Mouse (Mus musculus) embryonic facial prominence, embryonic 11.5 days (tissue): ENCODE data around the gene Nmrk1. TPM values are rescaled to one million over a fixed set of nuclear protein-coding genes. Genes with fewer than 3 reads are reported as not detected.
A peak's percentile ranks its signal among the peaks of the same experiment; 100 is the strongest.
"Not testable (repeated sequence)": the region's sequence is repeated elsewhere in the genome, so short reads cannot be mapped to it uniquely, and the experiment has no call there.

Source experiments
- ATAC-seq: fragments of 200-750 bp; cut with Nextera tagmentation; replicated peaks from 2 replicates; pipeline ENCODE4 v1.8.0; 2017; ENCODE audit warnings: low read depth; ENCODE audit not compliant: insufficient number of reproducible peaks, low FRiP score, low TSS enrichment
- DNase-seq: peaks from one replicate; pipeline ENCODE4 v3.0.0-alpha.2; 2015; ENCODE audit warnings: low spot score
- H3K27ac ChIP-seq: fragments of 300-500 bp; sonication (generic); replicated peaks from 2 replicates; pipeline ENCODE4 v1.5.1; 2014; ENCODE audit warnings: mild to moderate bottlenecking, low read depth, low read length, control low read depth
- H3K27me3 ChIP-seq: fragments of 300-500 bp; sonication (generic); 2 replicates; pipeline ENCODE4 v1.6.1; 2014; ENCODE audit warnings: mild to moderate bottlenecking, low read length, moderate library complexity, mixed read lengths; ENCODE audit not compliant: control insufficient read depth, insufficient read depth
- H3K36me3 ChIP-seq: fragments of 300-500 bp; sonication (generic); replicated peaks from 2 replicates; pipeline ENCODE4 v1.6.1; 2014; ENCODE audit warnings: low read depth, mild to moderate bottlenecking, low read length, moderate library complexity, mixed read lengths; ENCODE audit not compliant: control insufficient read depth, insufficient read depth
- H3K4me1 ChIP-seq: fragments of 300-500 bp; sonication (generic); 2 replicates; pipeline ENCODE4 v1.6.1; 2014; ENCODE audit warnings: low read length, mixed read lengths; ENCODE audit not compliant: control insufficient read depth, insufficient read depth
- H3K4me2 ChIP-seq: fragments of 300-500 bp; sonication (generic); 2 replicates; pipeline ENCODE4 v1.6.1; 2014; ENCODE audit warnings: low read depth, mild to moderate bottlenecking, control low read depth, low read length, moderate library complexity
- H3K4me3 ChIP-seq: fragments of 300-500 bp; sonication (generic); 2 replicates; pipeline ENCODE4 v1.5.1; 2014; ENCODE audit warnings: low read depth, low read length, control low read depth
- H3K9ac ChIP-seq: fragments of 300-500 bp; sonication (generic); replicated peaks from 2 replicates; pipeline ENCODE4 v1.6.1; 2014; ENCODE audit warnings: mild to moderate bottlenecking, control low read depth, low read length
- H3K9me3 ChIP-seq: fragments of 300-500 bp; sonication (generic); replicated peaks from 2 replicates; pipeline ENCODE4 v1.6.1; 2016; ENCODE audit warnings: mild to moderate bottlenecking, low read length, inconsistent platforms, mixed read lengths; ENCODE audit not compliant: control insufficient read depth
- WGBS: fragments of 180-500 bp; shearing (Covaris S2); extraction: QIAGEN DNeasy Blood & Tissue Kit; methylation state at CpG from one replicate; pipeline ENCODE4 v1.1.7; 2014; 5-methylcytosine and 5-hydroxymethylcytosine counted together
- polyA plus RNA-seq: library from polyadenylated mRNA; unstranded; fragments of >200 nt; fragmentation: Nextera tagmentation; extraction: Ambion mirVana; gene quantifications from 2 replicates; pipeline ENCODE4 v1.2.1, GENCODE M21; 2014

The Nmrk1 gene
- polyA plus RNA-seq, result 5.1 and 8.0 TPM in 2 replicates

DNA sequence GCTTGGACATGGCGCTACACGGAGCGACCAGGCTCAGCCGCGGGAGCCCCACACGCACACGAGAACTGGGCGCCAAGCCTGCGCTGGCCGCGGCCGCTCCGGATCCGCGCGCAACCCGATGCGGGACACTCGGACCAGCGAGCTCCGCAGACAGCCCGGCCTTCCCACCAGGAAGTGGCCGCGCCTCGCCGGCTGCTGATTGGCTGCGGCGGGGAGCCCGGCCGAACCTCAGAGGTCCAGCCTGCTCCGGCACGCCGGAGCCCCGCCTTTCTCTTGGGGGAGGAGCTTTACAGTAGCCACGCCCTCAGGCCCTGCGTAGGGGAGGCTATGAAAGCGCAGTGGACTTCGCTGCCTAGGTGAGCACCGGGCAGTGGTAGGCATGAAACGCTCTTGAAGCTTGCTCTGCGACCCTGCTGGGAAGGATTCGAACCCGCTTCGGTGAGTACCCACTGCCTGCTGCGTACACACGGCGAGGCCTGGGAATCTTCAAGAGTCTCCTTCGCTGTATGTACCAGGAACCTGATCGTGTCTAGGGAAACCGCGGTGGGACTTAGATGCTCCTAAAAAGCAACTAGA, at the start of gene Nmrk1, which contains the start of gene Ostf1:
Gene Nmrk1, plus strand, starts transcription at position 307 of the 576 bp plus-strand sequence.
Gene Ostf1, minus strand, starts transcription at position 180 of the 576 bp plus-strand sequence.
- H3K36me3 ChIP-seq, result no peaks in the 10 kb centered on the region; the same call in 1 of the 2 replicates
- H3K27ac ChIP-seq, result peak within 1 kb of the TSS; percentile 65
- no peaks in the 10 kb centered on the region for H3K9me3 ChIP-seq
- 1% methylated on average over 51 of the region's 51 CpGs for WGBS
- peak within 1 kb of the TSS; percentile 74 for H3K4me3 ChIP-seq
- H3K4me1 ChIP-seq, result no peaks in the 10 kb centered on the region
- peak; percentile 96 for DNase-seq
- H3K9ac ChIP-seq, result peak within 1 kb of the TSS; percentile 73
- H3K4me2 ChIP-seq, result peak within 1 kb of the TSS; percentile 92
- ATAC-seq, result peak; percentile 97
- no peaks in the 10 kb centered on the region for H3K27me3 ChIP-seq

DNA sequence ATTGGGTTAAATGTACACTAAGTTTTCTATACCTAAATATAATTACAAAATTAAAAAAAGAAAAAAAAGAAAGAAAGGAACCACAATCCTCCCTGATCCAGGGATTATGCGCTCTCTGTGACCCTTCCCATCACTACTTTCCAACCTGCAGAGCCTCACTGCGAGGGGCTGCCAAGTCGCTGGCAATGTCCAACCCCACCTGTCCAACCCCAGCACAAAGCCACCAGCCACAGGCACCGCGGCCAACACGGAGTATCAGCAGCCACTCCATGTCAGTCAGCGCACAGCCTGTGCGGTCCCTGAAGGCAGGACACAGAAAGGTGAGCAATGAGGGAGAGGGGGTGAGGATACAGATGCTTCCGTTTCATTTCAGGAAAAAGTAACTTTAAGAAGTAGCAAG, 49.5 kb upstream of the Nmrk1 start:
- Histone ChIP-seq H3K4me2 (no peak overlapping the region), H3K4me1 (no peaks in the 10 kb centered on the region), H3K27ac (no peak overlapping the region), H3K27me3 (no peaks in the 10 kb centered on the region), H3K9me3 (no peaks in the 10 kb centered on the region), H3K36me3 (no peaks in the 10 kb centered on the region), H3K9ac (no peak overlapping the region), H3K4me3 (no peak overlapping the region)
- 87% methylated on average over 9 of the region's 9 CpGs for WGBS
- ATAC-seq, result no peak
- no peak for DNase-seq

DNA sequence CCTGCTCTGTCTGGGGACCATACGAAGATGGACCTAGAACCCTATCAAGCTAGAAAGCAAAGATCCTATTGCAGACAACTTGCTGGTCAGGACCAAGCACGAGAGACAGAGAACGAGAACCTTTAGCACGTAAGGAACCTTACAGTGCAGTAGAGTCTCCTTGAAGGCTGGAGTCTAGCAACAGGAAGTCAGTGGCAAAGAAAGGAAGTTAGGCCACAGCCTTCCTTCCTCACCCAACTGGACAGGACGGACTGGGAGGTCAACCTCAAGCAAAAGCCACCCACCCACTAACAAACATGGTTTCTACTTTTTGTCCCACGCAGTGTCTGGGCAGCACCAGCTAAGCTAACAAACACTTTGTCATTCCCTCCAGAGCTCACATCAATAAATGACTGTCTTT, 48.9 kb upstream of the Nmrk1 start:
- Histone ChIP-seq H3K4me2 (no peak overlapping the region), H3K9ac (no peak overlapping the region), H3K9me3 (no peaks in the 10 kb centered on the region), H3K4me3 (no peak overlapping the region), H3K27ac (no peak overlapping the region), H3K27me3 (no peaks in the 10 kb centered on the region), H3K36me3 (no peaks in the 10 kb centered on the region), H3K4me1 (no peaks in the 10 kb centered on the region)
- DNase-seq (no peak), ATAC-seq (no peak)
- WGBS, result 78% methylated on average over 6 of the region's 6 CpGs

DNA sequence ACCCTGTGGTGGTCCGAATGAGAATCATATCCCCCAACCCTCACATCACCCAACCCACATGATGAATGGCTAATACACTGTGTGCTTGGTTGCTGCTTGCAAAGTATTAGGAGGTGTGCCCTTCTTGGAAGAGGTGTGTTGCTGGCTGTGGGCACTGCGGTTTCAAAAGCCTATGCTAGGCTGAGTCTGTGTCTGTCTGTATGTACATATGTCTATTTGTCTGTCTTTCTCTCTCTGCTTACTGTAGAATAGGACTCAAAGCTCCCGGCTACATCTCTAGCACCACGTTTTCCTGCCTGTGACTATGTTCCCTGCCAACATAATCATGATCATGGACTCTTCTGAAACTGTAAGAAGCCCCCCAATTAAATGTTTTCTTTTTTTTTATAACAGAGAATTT, 48.0 kb upstream of the Nmrk1 start:
- Histone ChIP-seq H3K27ac (no peak overlapping the region), H3K9me3 (no peaks in the 10 kb centered on the region), H3K27me3 (no peaks in the 10 kb centered on the region), H3K36me3 (no peaks in the 10 kb centered on the region), H3K4me3 (no peak overlapping the region), H3K4me1 (no peaks in the 10 kb centered on the region), H3K9ac (no peak overlapping the region), H3K4me2 (no peak overlapping the region)
- DNase-seq (no peak), ATAC-seq (no peak)
- 87% methylated on average over 4 of the region's 4 CpGs for WGBS

DNA sequence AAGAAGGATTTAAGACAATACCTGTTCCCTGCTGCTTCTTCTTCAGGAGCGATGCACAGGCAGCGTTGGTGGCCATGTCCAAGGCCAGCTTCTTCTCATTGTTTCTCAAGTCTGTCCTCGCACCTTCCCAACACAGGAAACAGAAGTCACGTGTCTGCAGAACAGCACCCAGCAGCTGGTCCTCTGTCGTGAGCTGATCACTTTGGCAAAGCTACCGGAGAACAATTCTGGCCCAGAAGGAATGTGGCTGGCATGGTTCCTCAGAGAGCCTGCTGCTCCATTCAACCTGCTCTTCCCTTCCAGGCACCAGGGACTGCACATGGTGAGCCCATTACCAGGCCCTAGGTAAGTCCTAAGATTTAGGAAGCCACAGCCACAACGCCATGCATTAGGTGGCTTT, 47.1 kb upstream of the Nmrk1 start:
- H3K36me3 ChIP-seq, result no peaks in the 10 kb centered on the region
- 97% methylated on average over 7 of the region's 7 CpGs for WGBS
- no peak overlapping the region for H3K4me2 ChIP-seq
- H3K4me1 ChIP-seq, result no peaks in the 10 kb centered on the region
- H3K4me3 ChIP-seq, result no peak overlapping the region
- no peak for DNase-seq
- H3K27me3 ChIP-seq, result no peaks in the 10 kb centered on the region
- no peaks in the 10 kb centered on the region for H3K9me3 ChIP-seq
- ATAC-seq, result no peak
- H3K9ac ChIP-seq, result no peak overlapping the region
- no peak overlapping the region for H3K27ac ChIP-seq

DNA sequence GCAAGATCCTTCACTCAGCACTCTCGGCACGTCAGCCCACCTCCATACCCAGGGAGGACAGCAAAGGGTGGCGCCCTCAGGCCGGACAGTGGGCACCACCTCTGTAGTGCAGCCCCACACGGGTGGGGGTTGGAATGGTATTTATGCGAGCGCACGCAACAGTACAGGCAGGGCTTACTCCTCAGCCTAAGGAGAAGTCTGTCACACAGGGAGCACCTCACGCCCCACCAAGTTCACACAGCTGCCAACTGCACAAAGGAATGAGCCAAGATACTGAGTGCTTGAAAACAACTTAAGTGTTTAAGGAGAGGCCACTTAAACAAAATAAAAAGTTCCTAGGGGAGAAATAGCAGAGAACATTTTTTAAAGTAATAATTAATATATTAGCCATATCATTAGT, 44.6 kb upstream of the Nmrk1 start:
- DNase-seq (no peak), ATAC-seq (no peak)
- no peak overlapping the region for H3K9ac ChIP-seq
- H3K4me2 ChIP-seq, result no peak overlapping the region
- 86% methylated on average over 9 of the region's 9 CpGs for WGBS
- no peaks in the 10 kb centered on the region for H3K4me1 ChIP-seq
- no peak overlapping the region for H3K27ac ChIP-seq
- no peaks in the 10 kb centered on the region for H3K9me3 ChIP-seq
- no peaks in the 10 kb centered on the region for H3K36me3 ChIP-seq
- no peaks in the 10 kb centered on the region for H3K27me3 ChIP-seq
- H3K4me3 ChIP-seq, result no peak overlapping the region

DNA sequence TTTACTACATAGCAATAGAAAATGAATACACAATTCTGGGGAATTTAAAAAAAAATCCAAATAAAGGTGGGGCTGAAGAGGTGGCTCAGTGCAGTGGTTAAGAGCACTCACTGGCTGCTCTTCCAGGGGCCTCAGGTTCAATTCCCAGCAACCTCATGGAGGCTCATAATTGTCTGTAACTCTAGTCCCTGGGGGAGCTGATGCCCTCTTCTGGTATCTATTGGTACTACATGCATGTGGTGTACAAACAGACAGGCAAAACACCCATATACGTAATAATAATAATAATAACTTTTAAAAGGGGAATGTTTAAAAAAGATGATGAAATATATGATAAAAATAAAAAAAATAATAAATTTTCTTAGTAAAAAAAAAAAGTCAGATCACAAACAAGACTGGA, 43.5 kb upstream of the Nmrk1 start:
- DNase-seq, result no peak
- no peak overlapping the region for H3K4me2 ChIP-seq
- ATAC-seq, result no peak
- no peaks in the 10 kb centered on the region for H3K4me1 ChIP-seq
- H3K9me3 ChIP-seq, result no peaks in the 10 kb centered on the region
- no peak overlapping the region for H3K27ac ChIP-seq
- H3K36me3 ChIP-seq, result no peaks in the 10 kb centered on the region
- H3K9ac ChIP-seq, result no peak overlapping the region
- no peaks in the 10 kb centered on the region for H3K27me3 ChIP-seq
- H3K4me3 ChIP-seq, result no peak overlapping the region
- WGBS, result 85% methylated on average over 1 of the region's 1 CpGs

DNA sequence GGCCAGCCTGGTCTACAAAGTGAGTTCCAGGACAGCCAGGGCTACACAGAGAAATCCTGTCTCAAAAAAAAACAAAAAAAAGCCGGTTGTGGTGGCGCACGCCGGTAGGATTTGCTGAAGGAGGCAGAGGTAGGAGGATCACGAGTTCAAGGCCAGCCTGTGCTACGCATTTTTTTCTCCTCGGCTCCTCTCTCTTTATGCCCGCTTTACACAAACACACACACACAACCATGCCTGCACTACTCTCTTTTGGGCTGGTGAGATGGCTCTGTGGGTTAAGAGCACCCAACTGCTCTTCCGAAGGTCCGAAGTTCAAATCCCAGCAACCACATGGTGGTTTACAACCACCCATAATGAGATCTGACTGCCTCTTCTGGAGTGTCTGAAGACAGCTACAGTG, 42.9 kb upstream of the Nmrk1 start:
- DNase-seq, H3K9ac ChIP-seq, H3K4me3 ChIP-seq, H3K27me3 ChIP-seq, H3K4me1 ChIP-seq, H3K36me3 ChIP-seq, H3K4me2 ChIP-seq, H3K9me3 ChIP-seq, ATAC-seq, H3K27ac ChIP-seq: not testable (repeated sequence)
- 94% methylated on average over 10 of the region's 10 CpGs for WGBS
